Mouse (Mus musculus) liver, embryonic 14.5 days (tissue): ENCODE data around the gene Sncb. TPM values are rescaled to one million over a fixed set of nuclear protein-coding genes. Genes with fewer than 3 reads are reported as not detected.

Experiments used
- ATAC-seq: fragments of 200-750 bp; cut with Nextera tagmentation; 2 replicates; pipeline ENCODE4 v1.8.0; 2017; ENCODE audit warnings: moderate number of reproducible peaks, mild to moderate bottlenecking, moderate library complexity; ENCODE audit not compliant: insufficient read depth
- DNase-seq, 3 experiments: peaks; one replicate each; pipeline ENCODE4 v3.0.0-alpha.2; 2012 to 2013; ENCODE audit warnings: low read depth in 3 of 3, low spot score in 3 of 3
- H3K27ac ChIP-seq: fragments of 300-500 bp; sonication (generic); 2 replicates; pipeline ENCODE4 v1.5.1; 2014; ENCODE audit warnings: moderate library complexity, mild to moderate bottlenecking, control low read depth, inconsistent platforms
- H3K27me3 ChIP-seq: fragments of 300-500 bp; sonication (generic); 2 replicates; pipeline ENCODE4 v1.6.1; 2014; ENCODE audit warnings: mild to moderate bottlenecking, low read length, moderate library complexity; ENCODE audit not compliant: control insufficient read depth, insufficient read depth
- H3K36me3 ChIP-seq: fragments of 300-500 bp; sonication (generic); replicated peaks from 2 replicates; pipeline ENCODE4 v1.6.1; 2014; ENCODE audit warnings: low read depth; ENCODE audit not compliant: control insufficient read depth, insufficient read depth
- H3K4me1 ChIP-seq, 2 experiments: fragments of 200-500 bp in 1 of 2; fragments of 300-500 bp in 1 of 2; sonication (generic) in 1 of 2; replicated peaks; 2 replicates each; pipeline ENCODE4 v1.6.1; 2012 to 2014; ENCODE audit warnings: antibody characterized with exemption in 1 of 2, inconsistent platforms in 1 of 2, low read length in 1 of 2; ENCODE audit not compliant: control insufficient read depth in 2 of 2, insufficient read depth in 2 of 2
- H3K4me2 ChIP-seq: fragments of 300-500 bp; sonication (generic); 2 replicates; pipeline ENCODE4 v1.6.1; 2014; ENCODE audit warnings: low read depth, mild to moderate bottlenecking, control low read depth, moderate library complexity
- H3K4me3 ChIP-seq, 2 experiments: fragments of 200-500 bp in 1 of 2; fragments of 300-500 bp in 1 of 2; sonication (generic) in 1 of 2; 2 replicates each; pipeline ENCODE4 v1.5.1; 2012 to 2014; ENCODE audit warnings: low read depth in 2 of 2, low read length in 2 of 2, mild to moderate bottlenecking in 2 of 2, control low read depth in 1 of 2, inconsistent platforms in 1 of 2, moderate library complexity in 1 of 2; ENCODE audit not compliant: insufficient read depth in 1 of 2
- H3K9ac ChIP-seq: fragments of 300-500 bp; sonication (generic); replicated peaks from 2 replicates; pipeline ENCODE4 v1.6.1; 2014; ENCODE audit warnings: mild to moderate bottlenecking, control low read depth, moderate library complexity
- H3K9me3 ChIP-seq: fragments of 300-500 bp; sonication (generic); 2 replicates; pipeline ENCODE4 v1.6.1; 2016; ENCODE audit warnings: low read length, mixed read lengths; ENCODE audit not compliant: control insufficient read depth
- CTCF ChIP-seq: IDR thresholded peaks from 2 replicates; pipeline ENCODE4 v1.5.1; 2016; ENCODE audit warnings: antibody characterized with exemption, low read depth, control low read depth
- EP300 ChIP-seq: IDR thresholded peaks from 2 replicates; pipeline ENCODE4 v1.6.1; 2016; ENCODE audit warnings: antibody characterized with exemption, low read depth
- WGBS: fragments of 180-500 bp; shearing (Covaris S2); extraction: QIAGEN DNeasy Blood & Tissue Kit; methylation state at CpG from one replicate; pipeline ENCODE4 v1.1.7; 2014; ENCODE audit not compliant: insufficient replicate concordance; 5-methylcytosine and 5-hydroxymethylcytosine counted together
- polyA plus RNA-seq, 2 experiments: library from polyadenylated mRNA; depleted of rRNA in 1 of 2; stranded (reverse) in 1 of 2; unstranded in 1 of 2; fragments of >200 nt; fragmentation: Nextera tagmentation in 1 of 2; extraction: Ambion mirVana in 1 of 2; gene quantifications; 2 replicates each; pipeline versions ENCODE4 v1.2.1 to v1.2.3; 2012 to 2014

Sncb gene
- polyA plus RNA-seq, 2 experiments = 0.02 TPM; not detected in 1

DNA sequence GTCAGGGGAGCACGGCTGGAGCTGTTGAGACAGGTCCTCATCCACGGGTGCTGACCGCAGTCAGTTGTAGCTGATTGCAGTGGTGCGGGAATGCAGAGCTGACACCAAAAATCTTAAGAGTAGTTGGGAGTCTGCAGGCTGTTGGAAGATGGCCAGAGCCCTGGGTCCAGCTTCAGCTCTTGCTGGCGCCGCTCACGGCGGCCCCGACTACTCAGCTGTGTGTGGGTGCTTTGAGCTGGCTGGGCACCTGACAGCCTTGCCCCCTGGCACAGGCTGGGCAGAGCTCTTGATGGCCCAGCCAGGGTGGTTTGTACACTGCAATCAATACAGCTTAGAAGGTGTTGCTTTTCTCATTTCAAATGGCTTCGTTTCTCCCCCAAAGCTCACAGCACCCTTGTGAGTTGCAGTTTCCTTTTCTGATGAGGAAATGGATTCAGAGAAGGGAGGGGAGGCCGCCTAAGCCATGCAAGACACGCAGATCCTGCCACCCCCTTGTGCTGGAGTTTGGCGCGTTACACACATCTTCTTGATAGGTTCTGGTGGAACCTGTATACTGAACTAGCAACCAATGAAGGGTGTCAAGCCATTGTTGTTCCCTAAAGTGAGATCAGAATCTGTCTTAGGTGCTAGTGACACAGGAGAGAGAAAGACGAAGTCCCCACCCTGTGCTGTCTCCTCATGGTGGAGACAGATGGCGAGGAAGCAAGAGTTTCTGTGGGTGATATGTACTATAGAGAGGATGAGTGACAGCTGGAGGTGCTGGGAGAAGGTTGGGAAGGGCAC lies 31.7 kb upstream of the Sncb start:
- WGBS = 62% methylated on average over 16 of the region's 16 CpGs
- no peak for DNase-seq

GRCm38 (mm10) chr13:54797356-54797755 lies 31.0 kb upstream of the Sncb start:
- H3K27me3 ChIP-seq = no peaks in the 10 kb centered on the region
- H3K27ac ChIP-seq = no peak overlapping the region
- H3K9me3 ChIP-seq = no peaks in the 10 kb centered on the region
- 37% methylated on average over 4 of the region's 4 CpGs for WGBS
- DNase-seq (no peak), ATAC-seq (no peak)
- no peaks in the 10 kb centered on the region for H3K36me3 ChIP-seq
- TF ChIP-seq CTCF (peak; percentile 91), EP300 (no peak)
- no peak overlapping the region for H3K4me2 ChIP-seq
- H3K4me3 ChIP-seq = no peak overlapping the region
- H3K4me1 ChIP-seq = no peaks in the 10 kb centered on the region
- H3K9ac ChIP-seq = no peak overlapping the region

More for the DNA sequence above, 31.7 kb upstream of the Sncb start:
- Histone ChIP-seq H3K27ac (no peak overlapping the region), H3K9me3 (no peaks in the 10 kb centered on the region), H3K9ac (no peak overlapping the region), H3K36me3 (no peaks in the 10 kb centered on the region), H3K4me2 (no peak overlapping the region), H3K4me1 (no peaks in the 10 kb centered on the region), H3K4me3 (no peak overlapping the region), H3K27me3 (no peaks in the 10 kb centered on the region)
- no peak for TF ChIP-seq CTCF
- no peak for TF ChIP-seq EP300
- ATAC-seq = no peak

GRCm38 (mm10) chr13:54794843-54795242 lies 28.4 kb upstream of the Sncb start:
- WGBS = 35% methylated on average over 5 of the region's 5 CpGs
- TF ChIP-seq EP300 (no peak), CTCF (no peak)
- no peaks in the 10 kb centered on the region for H3K4me1 ChIP-seq
- H3K4me2 ChIP-seq = no peak overlapping the region
- DNase-seq (no peak), ATAC-seq (no peak)
- no peaks in the 10 kb centered on the region for H3K36me3 ChIP-seq
- no peak overlapping the region for H3K9ac ChIP-seq
- H3K27ac ChIP-seq = no peak overlapping the region
- H3K27me3 ChIP-seq = peaks cover 15% of the 10 kb centered on the region
- no peaks in the 10 kb centered on the region for H3K9me3 ChIP-seq
- no peak overlapping the region for H3K4me3 ChIP-seq

- Histone ChIP-seq H3K4me3 (no peak overlapping the region), H3K27ac (no peak overlapping the region), H3K4me2 (no peak overlapping the region), H3K4me1 (no peaks in the 10 kb centered on the region), H3K9ac (no peak overlapping the region), H3K36me3 (no peaks in the 10 kb centered on the region), H3K9me3 (no peaks in the 10 kb centered on the region), H3K27me3 (peaks cover 18% of the 10 kb centered on the region)
- no peak for TF ChIP-seq EP300
- TF ChIP-seq CTCF = no peak
- 63% methylated on average over 16 of the region's 16 CpGs for WGBS
- ATAC-seq = no peak
- DNase-seq = no peak
These were observed 27.7 kb upstream of the Sncb start for GRCm38 (mm10) chr13:54794002-54794577.
